Mouse (Mus musculus): ENCODE data around the gene Gm10337. TPM values are rescaled to one million over a fixed set of nuclear protein-coding genes. Genes with fewer than 3 reads are reported as not detected.

Gene Gm10337
- total RNA-seq, 2 experiments from 2014 or later, result not detected

GRCm38 (mm10) chr15:102499370-102499769, 4.2 kb upstream of the Gm10337 start:
- ATAC-seq (ENCODE audit: poor library complexity, severe bottlenecking), result peak; percentile 47; the same call in 1 of the 2 replicates

- no peak for ATAC-seq (ENCODE audit: poor library complexity, severe bottlenecking)
Measured at GRCm38 (mm10) chr15:102499851-102500250, 3.7 kb upstream of the Gm10337 start.

- ATAC-seq (ENCODE audit: poor library complexity, severe bottlenecking), result no peak
Measured at GRCm38 (mm10) chr15:102500479-102500878, 3.0 kb upstream of the Gm10337 start.

- ATAC-seq (ENCODE audit: poor library complexity, severe bottlenecking), result no peak
Measured at GRCm38 (mm10) chr15:102501084-102501814, 2.3 kb upstream of the Gm10337 start.

GRCm38 (mm10) chr15:102502254-102502840, 1.2 kb upstream of the Gm10337 start:
- ATAC-seq (ENCODE audit: poor library complexity, severe bottlenecking), result no peak

- no peak for ATAC-seq (ENCODE audit: poor library complexity, severe bottlenecking)
Measured at GRCm38 (mm10) chr15:102503924-102504782, 631 bp downstream of the Gm10337 start.

GRCm38 (mm10) chr15:102505073-102505769, 1.7 kb downstream of the Gm10337 start:
- ATAC-seq (ENCODE audit: poor library complexity, severe bottlenecking), result no peak

GRCm38 (mm10) chr15:102505770-102506463, 2.4 kb downstream of the Gm10337 start:
- ATAC-seq (ENCODE audit: poor library complexity, severe bottlenecking), result no peak

GRCm38 (mm10) chr15:102506464-102506830, 2.9 kb downstream of the Gm10337 start:
- ATAC-seq (ENCODE audit: poor library complexity, severe bottlenecking), result no peak

GRCm38 (mm10) chr15:102506864-102507263, 3.3 kb downstream of the Gm10337 start:
- no peak for ATAC-seq (ENCODE audit: poor library complexity, severe bottlenecking)

- ATAC-seq (ENCODE audit: poor library complexity, severe bottlenecking), result no peak
Measured at GRCm38 (mm10) chr15:102507561-102507960, 4.0 kb downstream of the Gm10337 start.

GRCm38 (mm10) chr15:102508336-102508735, 4.8 kb downstream of the Gm10337 start:
- no peak for ATAC-seq (ENCODE audit: poor library complexity, severe bottlenecking)

- peak; percentile 30 for ATAC-seq (ENCODE audit: poor library complexity, severe bottlenecking)
Measured at GRCm38 (mm10) chr15:102510110-102510509, 6.6 kb downstream of the Gm10337 start.

- peak; percentile 89 for ATAC-seq (ENCODE audit: poor library complexity, severe bottlenecking)
Measured at GRCm38 (mm10) chr15:102510590-102511284, 7.2 kb downstream of the Gm10337 start.

- no peak for ATAC-seq (ENCODE audit: poor library complexity, severe bottlenecking)
Measured at GRCm38 (mm10) chr15:102511285-102511833, 7.8 kb downstream of the Gm10337 start.

- no peak for ATAC-seq (ENCODE audit: poor library complexity, severe bottlenecking)
Measured at GRCm38 (mm10) chr15:102512010-102512409, 8.5 kb downstream of the Gm10337 start.

GRCm38 (mm10) chr15:102512471-102512870, 8.9 kb downstream of the Gm10337 start:
- no peak for ATAC-seq (ENCODE audit: poor library complexity, severe bottlenecking)

- ATAC-seq (ENCODE audit: poor library complexity, severe bottlenecking), result no peak
Measured at GRCm38 (mm10) chr15:102513004-102513403, 9.5 kb downstream of the Gm10337 start.

GRCm38 (mm10) chr15:102515261-102515660, 11.7 kb downstream of the Gm10337 start:
- no peak for ATAC-seq (ENCODE audit: poor library complexity, severe bottlenecking)

Measured in megakaryocyte, adult 5-6 weeks (primary cell).